Mouse (Mus musculus) yolk sac, embryonic 10.5 days (tissue): ENCODE data around the gene Mterf1b.

Experiments used
- DNase-seq: peaks from one replicate; pipeline ENCODE4 v3.0.0-alpha.2; 2017; ENCODE audit warnings: low spot score

The Mterf1b gene

GRCm38 (mm10) chr5:4245004-4245403 lies 52.8 kb downstream of the Mterf1b start:
- no peak for DNase-seq

- no peak for DNase-seq
These were observed 53.9 kb downstream of the Mterf1b start for GRCm38 (mm10) chr5:4246095-4246494.
